Mouse (Mus musculus) forebrain, embryonic 16.5 days (tissue): ENCODE results near the gene Fam170b. TPM values are rescaled to one million over a fixed set of nuclear protein-coding genes. Genes with fewer than 3 reads are reported as not detected.

Source experiments
- ATAC-seq: fragments of 200-750 bp; cut with Nextera tagmentation; 2 replicates; pipeline ENCODE4 v1.8.0; 2017; ENCODE audit warnings: mild to moderate bottlenecking, moderate library complexity
- H3K27ac ChIP-seq: fragments of 300-500 bp; sonication (generic); 2 replicates; pipeline ENCODE4 v1.5.1; 2014; ENCODE audit warnings: low read length, control low read depth
- H3K27me3 ChIP-seq: fragments of 300-500 bp; sonication (generic); replicated peaks from 2 replicates; pipeline ENCODE4 v1.6.1; 2014; ENCODE audit warnings: low read length; ENCODE audit not compliant: control insufficient read depth, insufficient read depth
- H3K36me3 ChIP-seq: fragments of 300-500 bp; sonication (generic); 2 replicates; pipeline ENCODE4 v1.6.1; 2014; ENCODE audit not compliant: control insufficient read depth, insufficient read depth
- H3K4me1 ChIP-seq: fragments of 300-500 bp; sonication (generic); replicated peaks from 2 replicates; pipeline ENCODE4 v1.6.1; 2014; ENCODE audit warnings: low read length; ENCODE audit not compliant: control insufficient read depth, insufficient read depth
- H3K4me2 ChIP-seq: fragments of 300-500 bp; sonication (generic); 2 replicates; pipeline ENCODE4 v1.6.1; 2014; ENCODE audit warnings: mild to moderate bottlenecking, low read length, control low read depth
- H3K4me3 ChIP-seq: fragments of 300-500 bp; sonication (generic); replicated peaks from 2 replicates; pipeline ENCODE4 v1.5.1; 2014; ENCODE audit warnings: mild to moderate bottlenecking, low read length, control low read depth
- H3K9ac ChIP-seq: fragments of 300-500 bp; sonication (generic); replicated peaks from 2 replicates; pipeline ENCODE4 v1.6.1; 2014; ENCODE audit warnings: low read depth, low read length, control low read depth
- H3K9me3 ChIP-seq: fragments of 300-500 bp; sonication (generic); 2 replicates; pipeline ENCODE4 v1.6.1; 2016; ENCODE audit warnings: low read length; ENCODE audit not compliant: control insufficient read depth
- WGBS: fragments of 180-500 bp; shearing (Covaris S2); extraction: QIAGEN DNeasy Blood & Tissue Kit; methylation state at CpG from one replicate; pipeline ENCODE4 v1.1.7; 2014; 5-methylcytosine and 5-hydroxymethylcytosine counted together
- polyA plus RNA-seq: library from polyadenylated mRNA; unstranded; fragments of >200 nt; fragmentation: Nextera tagmentation; extraction: Ambion mirVana; gene quantifications from 2 replicates; pipeline ENCODE4 v1.2.1, GENCODE M21; 2015

The Fam170b gene
- not detected in 2 replicates for polyA plus RNA-seq

DNA sequence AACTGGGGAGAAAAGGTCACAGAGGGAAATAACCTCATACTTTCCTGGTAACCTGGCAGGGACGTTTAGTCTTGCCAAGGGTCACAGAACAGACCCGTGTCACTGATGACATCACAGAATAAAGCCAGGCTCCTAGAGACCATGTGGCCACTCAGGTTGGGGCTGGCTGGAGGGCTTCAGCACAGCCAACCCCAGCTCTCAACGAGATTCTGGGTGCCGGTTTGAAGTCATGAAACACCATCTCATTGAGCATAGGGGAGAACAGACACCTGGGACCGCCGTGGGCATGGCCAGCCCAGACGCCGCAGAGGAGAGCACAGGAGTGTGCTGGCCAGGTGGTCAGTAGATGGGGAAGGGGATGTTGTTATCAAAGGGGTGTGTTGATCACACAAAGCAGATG, at the start of gene Fam170b:
TSS of gene Fam170b (plus strand) at position 116 of the 400 bp plus-strand sequence.
- no peak within 1 kb of the TSS for H3K9ac ChIP-seq
- no peaks in the 10 kb centered on the region for H3K4me1 ChIP-seq
- H3K27me3 ChIP-seq = no peaks in the 10 kb centered on the region
- no peak within 1 kb of the TSS for H3K4me2 ChIP-seq
- no peak within 1 kb of the TSS for H3K4me3 ChIP-seq
- H3K36me3 ChIP-seq = no peaks in the 10 kb centered on the region
- no peaks in the 10 kb centered on the region for H3K9me3 ChIP-seq
- H3K27ac ChIP-seq = no peak within 1 kb of the TSS
- 84% methylated on average over 8 of the region's 8 CpGs for WGBS
- no peak for ATAC-seq

- WGBS = 87% methylated on average over 12 of the region's 12 CpGs
- H3K4me2 ChIP-seq = no peak overlapping the region
- no peaks in the 10 kb centered on the region for H3K9me3 ChIP-seq
- no peaks in the 10 kb centered on the region for H3K27me3 ChIP-seq
- H3K9ac ChIP-seq = no peak overlapping the region
- no peak overlapping the region for H3K27ac ChIP-seq
- H3K4me3 ChIP-seq = no peak overlapping the region
- H3K4me1 ChIP-seq = no peaks in the 10 kb centered on the region
- H3K36me3 ChIP-seq = no peaks in the 10 kb centered on the region
- no peak for ATAC-seq
Measured at GRCm38 (mm10) chr14:32784130-32784747, 49.5 kb upstream of the Fam170b start.

DNA sequence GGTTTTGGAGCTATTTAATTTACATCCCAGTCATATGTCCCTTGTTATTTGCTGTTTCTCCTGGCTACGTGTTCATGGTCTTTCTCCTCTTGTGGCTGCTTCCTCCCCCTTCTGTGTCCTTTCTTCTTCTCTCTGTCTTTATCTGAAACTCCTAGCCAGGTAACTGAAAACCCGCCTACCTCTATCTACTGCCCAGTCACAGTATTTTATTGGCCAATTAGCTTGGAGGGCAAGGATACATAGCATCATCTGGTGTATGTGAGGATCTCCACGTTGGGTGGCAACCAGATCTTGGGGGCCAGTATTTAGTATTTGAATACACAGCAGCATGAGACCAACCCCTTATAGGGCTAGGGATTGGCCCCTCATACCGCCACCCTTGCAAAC, 49.0 kb upstream of the Fam170b start:
- no peak for ATAC-seq
- no peaks in the 10 kb centered on the region for H3K27me3 ChIP-seq

GRCm38 (mm10) chr14:32785556-32786130, 48.1 kb upstream of the Fam170b start, which contains the start of gene Tmem273:
TSS of gene Tmem273 (plus strand) at chr14:32785963.
- no peak within 1 kb of the TSS for H3K4me2 ChIP-seq
- no peak within 1 kb of the TSS for H3K9ac ChIP-seq
- no peak within 1 kb of the TSS for H3K27ac ChIP-seq
- H3K36me3 ChIP-seq = no peaks in the 10 kb centered on the region
- H3K4me1 ChIP-seq = no peaks in the 10 kb centered on the region
- WGBS = 81% methylated on average over 3 of the region's 3 CpGs
- H3K4me3 ChIP-seq = no peak within 1 kb of the TSS
- H3K27me3 ChIP-seq = no peaks in the 10 kb centered on the region
- ATAC-seq = no peak
- H3K9me3 ChIP-seq = no peaks in the 10 kb centered on the region

More for the DNA sequence above, 49.0 kb upstream of the Fam170b start:
- H3K27ac ChIP-seq = no peak overlapping the region
- H3K4me2 ChIP-seq = no peak overlapping the region
- WGBS = 73% methylated on average over 4 of the region's 4 CpGs
- no peak overlapping the region for H3K4me3 ChIP-seq
- no peak overlapping the region for H3K9ac ChIP-seq
- no peaks in the 10 kb centered on the region for H3K4me1 ChIP-seq
- H3K9me3 ChIP-seq = no peaks in the 10 kb centered on the region
- H3K36me3 ChIP-seq = no peaks in the 10 kb centered on the region

- Histone ChIP-seq H3K27ac (no peak overlapping the region), H3K9ac (no peak overlapping the region), H3K4me3 (no peak overlapping the region), H3K4me2 (no peak overlapping the region), H3K4me1 (no peaks in the 10 kb centered on the region), H3K27me3 (no peaks in the 10 kb centered on the region), H3K36me3 (no peaks in the 10 kb centered on the region), H3K9me3 (no peaks in the 10 kb centered on the region)
- no peak for ATAC-seq
- 55% methylated on average over 5 of the region's 5 CpGs for WGBS
Measured at GRCm38 (mm10) chr14:32787691-32788090, 46.1 kb upstream of the Fam170b start.

DNA sequence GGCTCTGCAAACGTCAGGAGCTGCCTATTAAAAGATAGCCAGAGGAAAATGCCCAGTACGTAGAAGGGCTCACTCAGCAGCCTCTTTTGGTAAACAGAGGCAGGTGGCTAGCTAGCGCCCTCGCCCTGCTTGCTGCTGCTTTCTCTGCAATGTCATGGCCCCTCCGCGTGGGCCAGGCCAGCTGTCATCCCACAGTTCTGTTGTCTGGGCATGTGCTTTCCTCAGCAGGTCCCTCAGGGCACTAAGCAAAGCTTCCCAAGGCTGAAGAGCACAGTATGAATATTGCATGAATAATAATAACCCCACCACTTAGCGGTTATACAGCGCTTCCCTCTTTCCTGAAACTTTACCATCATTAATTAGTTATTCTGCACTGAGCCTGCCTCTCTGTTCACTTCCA, 37.4 kb upstream of the Fam170b start:
- no peak overlapping the region for H3K9ac ChIP-seq
- H3K27ac ChIP-seq = no peak overlapping the region
- H3K27me3 ChIP-seq = no peaks in the 10 kb centered on the region
- no peaks in the 10 kb centered on the region for H3K9me3 ChIP-seq
- H3K4me3 ChIP-seq = no peak overlapping the region
- H3K4me2 ChIP-seq = no peak overlapping the region
- H3K4me1 ChIP-seq = no peaks in the 10 kb centered on the region
- ATAC-seq = no peak
- H3K36me3 ChIP-seq = no peaks in the 10 kb centered on the region
- 61% methylated on average over 8 of the region's 8 CpGs for WGBS

GRCm38 (mm10) chr14:32797803-32798202, 36.0 kb upstream of the Fam170b start:
- H3K4me1 ChIP-seq = no peaks in the 10 kb centered on the region
- no peak overlapping the region for H3K9ac ChIP-seq
- H3K4me2 ChIP-seq = no peak overlapping the region
- H3K36me3 ChIP-seq = no peaks in the 10 kb centered on the region
- no peaks in the 10 kb centered on the region for H3K9me3 ChIP-seq
- H3K27me3 ChIP-seq = no peaks in the 10 kb centered on the region
- no peak overlapping the region for H3K4me3 ChIP-seq
- H3K27ac ChIP-seq = no peak overlapping the region
- WGBS = 80% methylated on average over 2 of the region's 2 CpGs
- no peak for ATAC-seq

DNA sequence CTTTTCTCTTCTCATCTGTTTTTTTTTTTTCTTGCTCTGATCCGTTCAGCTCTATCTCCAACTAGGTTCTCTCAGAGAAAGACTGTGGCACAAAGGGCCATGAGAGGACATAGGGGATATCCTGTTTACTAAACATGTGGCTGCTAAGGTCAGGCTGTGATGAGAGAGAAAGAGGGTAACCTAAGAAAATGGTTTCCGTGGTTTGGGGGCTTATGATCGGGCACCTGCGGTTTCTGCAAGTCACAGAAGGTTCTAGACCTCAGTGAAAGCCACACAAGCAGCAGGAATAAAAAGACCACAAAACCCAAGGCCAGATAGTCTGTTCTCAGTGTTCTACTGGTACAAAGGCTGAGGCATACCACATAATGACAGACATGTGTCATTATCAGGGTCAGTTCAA, 35.4 kb upstream of the Fam170b start:
- H3K27me3 ChIP-seq = no peaks in the 10 kb centered on the region
- 85% methylated on average over 4 of the region's 4 CpGs for WGBS
- H3K4me2 ChIP-seq = no peak overlapping the region
- no peaks in the 10 kb centered on the region for H3K9me3 ChIP-seq
- H3K4me3 ChIP-seq = no peak overlapping the region
- H3K27ac ChIP-seq = no peak overlapping the region
- H3K4me1 ChIP-seq = no peaks in the 10 kb centered on the region
- H3K9ac ChIP-seq = no peak overlapping the region
- no peaks in the 10 kb centered on the region for H3K36me3 ChIP-seq
- ATAC-seq = no peak

- H3K4me2 ChIP-seq = no peak overlapping the region
- no peaks in the 10 kb centered on the region for H3K4me1 ChIP-seq
- no peak for ATAC-seq
- no peak overlapping the region for H3K27ac ChIP-seq
- H3K27me3 ChIP-seq = no peaks in the 10 kb centered on the region
- 97% methylated on average over 7 of the region's 7 CpGs for WGBS
- no peaks in the 10 kb centered on the region for H3K9me3 ChIP-seq
- H3K4me3 ChIP-seq = no peak overlapping the region
- H3K36me3 ChIP-seq = no peaks in the 10 kb centered on the region
- no peak overlapping the region for H3K9ac ChIP-seq
Measured at GRCm38 (mm10) chr14:32800048-32800447, 33.7 kb upstream of the Fam170b start.
